Mouse (Mus musculus) 3T3-L1 (cell line): ENCODE measurements around the gene Wdr45.

Source experiments
- DNase-seq: peaks from one replicate; pipeline ENCODE4 v3.0.0-alpha.2; 2015; ENCODE audit warnings: low read depth, low spot score

Wdr45 gene

DNA sequence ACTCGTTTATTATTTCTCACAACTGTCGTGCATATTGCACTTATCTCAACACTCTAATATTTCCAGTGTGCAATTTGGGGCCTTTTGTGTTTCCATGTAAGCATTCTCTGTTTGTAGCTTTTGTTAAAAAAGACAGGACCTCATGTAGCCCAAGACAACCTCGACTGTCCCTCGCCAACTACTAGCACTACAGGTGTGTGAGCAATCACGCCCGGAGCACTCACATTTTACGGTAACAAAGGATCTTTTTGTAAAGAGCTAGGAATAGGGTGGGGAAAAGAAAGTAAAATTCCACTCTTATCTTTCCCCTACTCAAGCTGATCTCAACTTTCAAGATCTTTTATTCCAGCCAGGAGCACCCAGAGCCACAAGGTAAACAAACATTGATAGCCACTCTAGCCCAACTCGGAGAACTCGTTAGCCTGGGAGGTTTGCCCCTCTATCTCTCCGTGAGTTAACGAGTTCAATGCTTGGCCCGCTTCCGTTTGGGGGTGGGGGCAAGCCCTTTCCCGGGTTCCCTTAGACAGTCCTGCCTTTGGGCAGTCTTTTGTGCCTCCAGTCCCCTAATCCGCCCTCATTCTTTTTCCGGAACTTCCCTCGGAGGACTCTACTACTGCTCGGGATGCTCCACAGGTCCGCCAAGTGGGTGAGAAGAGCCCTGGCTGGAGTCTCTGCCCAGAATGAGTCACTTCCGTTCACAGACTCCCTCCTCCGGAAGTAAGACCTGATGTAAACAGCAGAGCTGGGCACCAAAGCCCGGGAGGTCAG, 7.6 kb downstream of the Wdr45 start, which contains the start of gene Gm45208:
Gm45208 (plus strand) TSS at position 732 of the 768 bp plus-strand sequence.
- DNase-seq = peak; percentile 89

DNA sequence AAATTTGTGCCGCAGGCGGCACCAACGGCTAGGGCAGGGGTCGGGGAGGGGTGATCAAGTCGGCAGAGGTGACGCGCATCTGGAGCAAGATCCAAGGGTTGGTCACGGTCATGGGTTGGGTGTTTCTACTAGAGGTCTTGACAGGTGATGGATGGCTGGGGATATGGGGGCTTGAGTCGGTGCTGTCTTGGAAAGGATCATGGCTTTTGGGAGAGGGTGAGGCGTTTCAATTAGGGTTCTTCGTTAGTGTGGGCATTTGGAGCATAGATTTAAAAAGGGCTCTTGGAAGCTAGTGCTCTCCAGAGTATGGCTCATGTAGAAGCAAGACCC, 8.1 kb downstream of the Wdr45 start:
- no peak for DNase-seq

DNA sequence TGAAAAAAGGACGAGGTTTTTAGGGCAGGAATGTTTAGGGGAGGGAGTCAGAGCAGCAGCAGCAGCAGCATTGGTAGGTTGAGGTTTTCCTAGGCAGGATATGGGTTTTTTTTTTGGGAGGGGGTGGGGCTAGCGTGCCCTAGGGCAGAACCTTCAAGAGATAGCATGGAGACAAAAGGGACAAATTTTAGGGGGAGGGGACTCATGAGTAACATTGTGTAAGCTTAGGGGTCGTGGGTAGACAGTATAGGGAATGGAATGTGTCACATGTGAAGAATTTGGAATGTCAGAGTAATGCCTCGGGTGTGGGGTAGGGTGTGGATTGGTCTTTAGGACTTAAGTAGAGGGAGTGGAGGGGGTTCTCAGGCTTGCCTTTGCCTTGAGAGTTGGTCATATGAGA, 8.6 kb downstream of the Wdr45 start:
- peak; percentile 59 for DNase-seq

DNA sequence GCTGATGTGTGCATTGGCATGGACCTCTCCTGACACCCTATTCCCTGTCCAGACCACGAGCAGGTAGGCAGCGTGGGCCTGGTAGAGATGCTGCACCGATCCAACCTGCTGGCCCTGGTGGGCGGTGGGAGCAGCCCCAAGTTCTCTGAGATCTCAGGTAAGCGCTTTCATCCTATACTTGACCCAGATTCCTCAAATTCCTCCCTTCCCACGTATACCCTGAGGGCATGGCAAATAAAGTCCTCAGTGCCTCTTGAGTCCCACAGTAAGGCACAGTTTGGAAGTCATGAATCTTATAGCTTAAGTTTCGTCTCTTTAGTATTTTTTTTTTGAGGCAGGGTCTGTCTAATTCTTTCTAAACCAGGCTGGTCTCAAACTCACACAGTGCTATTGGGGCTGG, 10.0 kb downstream of the Wdr45 start:
- no peak for DNase-seq

DNA sequence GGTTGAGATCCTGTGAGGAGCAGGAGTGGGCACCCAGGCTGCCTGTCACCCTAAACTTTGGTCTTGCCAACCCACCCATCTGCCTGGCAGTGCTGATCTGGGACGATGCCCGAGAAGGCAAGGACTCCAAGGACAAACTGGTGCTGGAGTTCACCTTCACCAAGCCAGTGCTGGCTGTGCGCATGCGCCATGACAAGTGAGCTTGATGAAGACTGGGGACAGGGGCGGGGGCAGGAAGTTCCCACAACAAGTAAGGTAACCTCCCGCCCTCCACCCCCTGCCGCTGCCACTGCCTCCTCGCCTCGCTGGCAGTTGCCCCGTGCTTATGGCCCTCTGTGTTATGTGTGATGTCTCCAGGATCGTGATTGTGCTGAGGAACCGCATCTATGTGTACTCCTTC, 11.7 kb downstream of the Wdr45 start:
- no peak for DNase-seq

DNA sequence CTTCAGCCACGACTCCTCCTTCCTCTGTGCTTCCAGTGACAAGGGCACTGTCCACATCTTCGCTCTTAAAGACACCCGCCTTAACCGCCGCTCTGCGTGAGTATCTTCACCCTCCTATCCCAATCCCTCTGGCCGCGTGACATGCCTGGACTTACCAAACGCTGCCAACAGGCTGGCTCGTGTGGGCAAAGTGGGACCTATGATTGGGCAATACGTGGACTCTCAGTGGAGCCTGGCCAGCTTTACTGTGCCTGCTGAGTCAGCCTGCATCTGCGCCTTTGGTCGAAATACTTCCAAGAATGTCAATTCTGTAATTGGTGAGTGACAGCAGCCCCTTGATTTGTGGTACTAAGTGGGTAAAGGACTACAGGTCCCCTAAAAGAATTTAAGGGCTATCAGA, 13.0 kb downstream of the Wdr45 start:
- peak; percentile 44 for DNase-seq

DNA sequence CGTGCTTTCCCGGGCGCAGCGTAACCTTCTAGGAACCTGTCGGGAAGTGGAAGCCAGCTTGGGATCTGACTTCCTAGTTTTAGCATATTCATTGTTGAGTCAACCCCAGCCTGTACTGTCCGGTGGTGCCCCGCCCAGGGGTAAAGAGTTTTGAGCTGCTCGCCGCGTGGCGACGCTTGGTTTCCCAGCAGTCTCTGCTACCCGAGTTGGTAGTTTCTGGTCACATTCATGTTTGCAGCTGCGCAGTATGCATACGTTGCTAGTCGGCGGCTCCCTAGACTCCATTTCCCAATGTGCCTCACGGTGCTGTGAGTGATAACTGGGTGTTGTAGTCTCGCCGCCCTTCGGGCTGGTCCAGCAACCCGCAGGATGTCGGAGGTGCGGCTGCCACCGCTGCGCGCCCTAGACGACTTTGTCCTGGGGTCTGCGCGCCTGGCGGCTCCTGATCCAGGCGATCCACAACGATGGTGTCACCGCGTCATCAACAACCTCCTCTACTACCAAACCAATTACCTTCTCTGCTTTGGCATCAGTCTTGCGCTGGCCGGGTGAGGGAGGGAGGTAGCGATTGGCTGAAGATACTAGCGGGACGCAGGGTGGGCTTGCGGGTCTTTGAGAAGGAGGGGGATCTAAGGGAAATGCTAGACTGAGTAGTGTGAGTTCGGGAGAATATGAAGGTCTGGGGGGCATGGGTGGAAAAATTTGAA, 14.2 kb downstream of the Wdr45 start, which contains the start of gene Praf2:
Praf2 (plus strand) TSS at position 225 of the 707 bp plus-strand sequence.
- peak; percentile 96 for DNase-seq

DNA sequence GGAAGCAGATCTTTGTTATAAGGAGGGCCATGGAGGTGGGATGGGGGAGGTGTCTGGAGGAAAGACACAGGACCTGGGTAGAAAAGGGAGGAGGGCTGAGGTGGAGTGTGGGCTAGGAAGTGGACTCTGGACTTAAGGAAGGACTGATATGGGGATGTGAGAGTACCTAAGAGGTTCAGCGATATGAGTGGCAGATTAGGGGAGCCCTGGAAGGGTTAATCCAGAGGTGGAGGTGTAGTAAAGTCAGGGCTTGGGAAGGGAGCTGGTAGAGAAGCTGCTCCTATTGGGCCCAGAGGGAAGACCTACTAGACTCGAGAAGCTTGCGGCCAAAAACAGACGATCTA, 14.8 kb downstream of the Wdr45 start:
- no peak for DNase-seq

DNA sequence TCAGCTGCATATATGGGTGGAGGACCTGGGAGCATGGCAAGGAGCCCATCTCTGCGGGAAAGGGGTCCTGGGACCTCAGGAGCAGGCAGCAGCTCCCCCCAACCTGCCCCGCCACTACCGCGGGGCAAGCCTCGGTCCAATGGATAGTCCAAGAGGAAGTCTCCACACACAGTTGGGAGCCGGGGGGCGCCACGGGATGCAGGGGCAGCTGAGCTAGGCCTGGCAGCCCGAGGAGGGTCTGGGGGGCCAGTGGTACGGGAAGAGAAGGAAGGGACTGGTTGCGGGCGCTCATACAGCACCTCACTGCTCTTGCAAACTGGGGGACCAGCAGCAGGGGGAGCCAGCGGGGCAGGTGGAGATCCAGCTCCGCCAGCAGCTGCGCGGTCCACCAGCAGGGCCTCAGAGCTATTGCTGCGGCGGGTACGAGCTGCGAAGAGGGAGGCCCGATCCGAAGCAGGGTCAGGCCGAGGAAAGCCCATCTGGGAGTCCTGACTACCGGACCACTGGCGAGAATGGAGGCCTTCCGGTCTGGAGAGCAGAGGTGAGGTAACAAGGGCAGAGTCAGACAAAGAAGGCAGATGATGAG, 19.5 kb downstream of the Wdr45 start:
- DNase-seq = no peak

DNA sequence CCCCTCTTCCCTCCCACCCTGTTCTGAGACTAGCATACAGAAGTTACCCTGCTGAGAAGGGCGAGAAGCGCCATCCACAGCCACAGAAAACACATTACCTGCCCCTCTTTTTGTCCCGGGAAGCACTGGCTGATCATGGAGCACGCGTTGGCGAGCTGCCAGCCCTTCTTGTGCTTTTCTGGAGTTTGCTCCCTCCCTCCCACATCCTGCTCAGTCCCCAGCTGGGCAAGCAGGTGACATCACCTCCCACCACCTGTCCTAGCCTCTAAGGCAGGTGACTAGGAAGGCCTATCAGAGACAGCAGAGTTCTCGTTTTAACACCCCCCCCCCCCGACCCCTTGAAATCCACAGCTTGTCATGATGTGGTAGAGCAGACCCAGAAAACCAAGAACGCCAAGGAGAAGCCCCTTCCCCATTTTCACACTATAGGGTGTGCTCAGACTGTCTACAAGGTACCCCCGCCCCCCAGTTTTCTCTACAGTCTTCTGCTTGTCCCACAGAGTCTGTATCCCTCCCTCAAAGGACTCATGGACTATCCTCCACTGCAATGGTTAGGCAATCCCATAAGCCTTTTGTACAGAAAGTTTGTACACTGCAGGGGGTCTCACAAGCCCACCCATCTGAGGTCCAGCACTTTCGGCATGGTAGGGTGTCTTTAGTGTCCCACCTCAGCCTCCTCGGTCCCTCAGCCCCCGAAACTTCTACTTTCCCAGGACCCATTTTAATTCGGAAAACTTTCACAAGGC, 25.4 kb downstream of the Wdr45 start:
- no peak for DNase-seq

DNA sequence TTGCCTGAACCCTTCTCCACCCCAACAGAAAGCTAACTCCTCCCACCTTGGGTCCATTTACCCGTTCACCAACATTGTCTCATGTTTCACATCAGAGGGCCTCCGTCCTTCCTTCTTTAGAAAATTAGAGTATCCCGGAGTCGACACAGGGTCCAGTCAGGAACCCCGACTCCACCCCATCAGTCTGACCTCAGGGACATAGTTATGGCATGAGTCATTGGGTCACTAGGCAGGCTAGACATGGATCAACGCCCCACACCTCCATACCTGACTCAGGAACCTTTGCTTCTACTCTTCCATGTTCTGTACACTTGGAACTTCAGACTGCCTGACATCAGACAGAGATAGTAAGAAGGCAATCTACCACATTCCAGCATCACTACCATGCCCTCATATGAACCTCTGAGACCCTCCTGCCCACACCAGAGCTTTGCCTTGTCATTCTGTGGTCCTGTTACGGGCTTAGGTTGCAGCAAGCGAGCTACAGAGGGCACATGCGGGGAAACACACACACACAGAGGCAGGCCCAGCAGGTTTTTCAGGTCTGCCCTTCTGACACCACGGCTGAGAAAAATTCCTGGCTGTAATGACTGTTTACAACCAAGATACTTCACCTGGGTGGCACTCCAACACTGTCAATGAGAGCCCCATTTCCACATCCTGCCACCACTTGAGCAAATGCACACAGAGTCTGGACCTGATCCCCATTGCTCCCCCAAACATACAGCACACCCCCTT, 26.1 kb downstream of the Wdr45 start:
- DNase-seq = peak; percentile 65

DNA sequence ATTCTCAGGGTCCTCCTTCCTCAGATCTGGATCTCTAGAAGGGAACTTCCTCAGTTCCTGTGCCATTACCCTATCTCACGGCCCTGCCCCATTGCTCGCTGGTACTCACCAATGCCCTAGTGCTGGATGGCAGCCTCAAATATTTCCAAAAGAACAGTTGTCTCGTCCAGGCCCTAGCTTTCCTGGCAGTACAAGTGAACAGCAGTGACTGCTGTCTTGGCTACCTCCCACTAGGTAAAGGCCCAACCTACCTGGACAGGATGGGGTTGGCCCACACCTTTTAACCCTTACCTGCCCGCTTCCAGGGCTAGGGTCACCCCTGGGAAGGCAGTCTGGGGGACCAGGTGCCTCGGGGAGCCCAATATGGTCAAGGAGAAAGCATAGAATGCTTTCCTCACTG, 27.0 kb downstream of the Wdr45 start:
- DNase-seq = no peak

DNA sequence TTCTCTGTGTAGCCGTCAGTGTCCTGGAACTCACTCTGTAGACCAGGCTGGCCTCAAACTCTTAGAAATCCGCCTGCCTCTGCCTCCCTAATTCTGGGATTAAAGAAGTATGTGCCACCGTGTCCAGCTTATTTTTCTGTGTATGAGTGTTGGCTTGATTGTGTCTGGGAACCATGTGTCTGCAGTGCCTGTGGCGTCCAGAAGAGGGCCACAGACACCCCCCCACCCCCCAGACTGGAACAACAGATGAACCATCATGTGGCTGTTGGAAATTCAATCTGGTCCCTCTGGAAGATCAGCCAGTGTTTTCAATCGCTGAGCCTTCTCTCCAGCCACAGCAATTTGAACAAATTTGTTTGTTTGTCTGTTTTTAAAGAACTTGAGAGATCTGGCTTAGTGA, 29.3 kb downstream of the Wdr45 start:
- DNase-seq = peak; percentile 44

DNA sequence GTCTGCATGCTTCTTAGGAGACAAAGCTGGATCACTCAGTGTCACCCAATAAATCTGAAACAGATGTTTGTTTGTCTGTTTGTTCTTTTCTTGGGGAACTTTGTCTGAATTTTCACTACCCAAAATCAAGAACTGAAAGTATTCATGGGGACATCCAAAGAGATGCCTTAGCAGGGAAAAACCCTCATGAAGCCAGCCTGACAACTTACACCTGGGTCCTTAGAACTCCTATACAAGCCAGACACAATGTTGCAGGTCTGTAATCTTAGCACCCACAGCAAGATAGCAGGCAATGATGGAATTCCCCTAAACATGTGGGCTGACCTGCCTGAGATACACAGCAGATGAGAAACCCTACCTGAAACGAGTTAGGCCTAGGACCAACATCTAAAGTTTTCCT, 30.8 kb downstream of the Wdr45 start:
- no peak for DNase-seq

DNA sequence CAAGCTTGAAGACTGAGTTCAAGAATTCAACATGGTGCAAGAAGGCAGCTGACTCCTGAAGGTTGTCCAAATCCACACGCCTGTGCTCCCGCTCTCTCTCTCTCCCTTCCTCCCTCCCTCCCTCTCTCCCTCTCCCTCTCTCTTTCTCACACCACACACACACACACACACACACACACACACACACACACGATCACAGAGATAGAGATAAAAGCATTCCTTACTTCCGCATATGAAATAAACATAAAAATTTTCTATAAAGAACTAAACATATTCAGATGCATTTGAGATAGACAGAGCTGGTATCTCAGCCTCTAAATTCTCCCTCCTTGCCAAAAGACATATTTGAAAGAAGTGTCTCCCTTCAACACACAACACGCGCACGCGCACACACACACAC, 31.3 kb downstream of the Wdr45 start:
- no peak for DNase-seq

DNA sequence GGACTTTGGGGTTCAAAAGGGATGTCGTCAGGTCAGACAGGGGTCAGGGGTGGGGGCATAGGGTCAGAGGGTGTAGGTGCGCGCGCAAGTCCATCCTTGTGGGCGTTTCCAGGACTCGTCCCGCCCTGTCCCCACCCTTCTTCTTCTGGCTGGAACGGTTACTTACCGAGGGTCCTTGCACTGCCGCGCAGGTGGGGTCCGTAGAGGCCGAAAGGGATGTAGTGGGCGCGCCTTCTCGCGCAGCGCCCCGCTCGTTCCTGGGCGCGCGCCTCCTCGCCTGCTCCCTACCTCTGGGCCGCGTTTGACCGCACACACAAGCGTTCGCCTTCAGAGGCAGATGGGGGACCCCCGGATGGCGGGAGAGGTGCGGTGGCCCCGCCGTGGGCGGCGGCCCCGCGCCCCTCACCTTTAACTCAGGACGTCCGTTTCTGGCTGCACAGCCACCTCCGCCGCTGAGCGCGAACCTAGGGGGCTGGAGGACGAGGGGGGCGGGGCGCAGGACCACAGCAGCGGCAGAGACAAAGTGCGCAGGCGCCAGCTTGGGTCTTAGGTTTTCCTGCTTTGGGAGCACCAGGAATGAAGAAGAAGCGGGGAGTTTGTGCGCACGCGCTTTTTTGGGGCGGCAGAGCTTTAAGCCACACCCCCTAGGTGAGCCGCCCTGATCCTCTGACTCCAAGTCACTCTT, 36.4 kb downstream of the Wdr45 start, which contains the start of gene Ccdc120:
Ccdc120 (minus strand) TSS at position 474 of the 685 bp plus-strand sequence.
- peak; percentile 81 for DNase-seq

DNA sequence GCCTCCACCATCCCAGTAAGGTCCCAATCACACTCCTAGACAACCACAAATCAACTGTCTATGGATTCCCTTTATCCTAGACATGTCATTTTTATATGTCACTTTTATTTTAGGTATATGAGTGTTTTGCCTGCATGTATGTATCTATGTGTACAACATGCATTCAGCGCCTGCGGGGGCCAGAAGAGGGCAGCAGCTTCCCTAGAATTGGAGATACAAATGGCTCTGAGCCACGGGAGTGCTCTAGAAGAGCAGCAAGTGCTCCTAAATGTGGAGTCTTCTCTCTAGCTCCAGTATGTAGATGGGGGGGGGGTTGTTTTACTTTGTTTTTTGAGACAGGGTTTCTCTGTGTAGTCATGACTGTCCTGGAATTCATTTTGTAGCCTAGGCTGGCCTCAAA, 39.5 kb downstream of the Wdr45 start:
- DNase-seq = peak; percentile 56

DNA sequence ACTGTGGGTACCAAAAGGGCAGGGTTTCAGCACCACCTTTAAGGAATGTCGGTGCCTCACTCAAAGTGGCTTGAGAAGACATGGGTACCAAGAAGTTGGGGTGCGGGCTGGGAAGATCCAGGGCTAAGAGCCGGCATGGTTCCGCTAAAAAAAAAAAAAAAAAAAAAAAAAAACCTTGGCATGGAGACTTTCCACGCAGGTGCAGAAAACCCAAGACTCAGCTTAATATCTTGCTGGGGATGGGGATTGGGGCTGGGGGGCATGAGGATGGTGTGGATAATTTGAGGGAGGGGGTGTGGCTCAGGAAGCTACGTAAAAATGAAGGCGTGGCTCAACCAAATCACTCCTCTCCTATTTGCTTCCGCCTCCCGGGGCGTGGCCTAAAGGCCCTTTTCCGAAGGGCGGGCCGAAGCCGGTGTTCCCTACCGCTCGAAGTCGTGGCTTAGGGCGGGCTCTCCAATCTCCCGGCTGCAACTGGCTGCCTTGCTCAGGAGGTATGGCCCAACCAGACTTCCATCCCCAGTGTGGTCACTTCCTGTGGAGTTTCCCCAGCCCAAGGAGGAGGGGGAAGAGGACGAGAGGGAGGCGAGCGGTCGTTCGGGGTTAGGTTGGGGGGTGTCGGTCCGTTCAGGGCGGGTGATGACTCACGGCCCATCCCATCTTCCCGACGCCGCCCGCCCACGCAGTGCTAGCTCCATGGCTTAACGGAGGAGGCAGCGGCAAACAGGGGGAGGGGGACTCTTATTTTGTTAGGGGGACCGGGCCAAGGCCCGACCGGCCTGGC, 48.2 kb downstream of the Wdr45 start, which contains the start of gene Tfe3:
Tfe3 (plus strand) TSS at position 424 of the 784 bp plus-strand sequence.
- peak; percentile 97 for DNase-seq

DNA sequence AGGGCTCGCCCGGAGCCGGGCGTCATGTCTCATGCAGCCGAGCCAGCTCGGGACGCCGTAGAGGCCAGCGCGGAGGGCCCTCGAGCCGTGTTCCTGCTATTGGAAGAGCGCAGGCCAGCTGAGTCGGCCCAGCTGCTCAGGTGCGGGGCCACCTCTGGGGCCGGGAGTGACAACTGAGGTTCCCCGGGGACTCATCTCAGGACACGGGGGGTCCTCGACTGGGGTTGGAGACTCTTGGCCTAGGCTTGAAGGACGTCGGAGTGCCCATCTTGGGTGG, 48.7 kb downstream of the Wdr45 start:
- no peak for DNase-seq
